Mouse (Mus musculus) heart, adult 2 months (tissue): ENCODE measurements around the gene Necab3. TPM values are rescaled to one million over a fixed set of nuclear protein-coding genes. Genes with fewer than 3 reads are reported as not detected.

ENCODE experiments used
- DNase-seq, 2 experiments: peaks; one replicate each; pipeline ENCODE4 v3.0.0; 2021
- H3K27ac ChIP-seq: fragments of 200-600 bp; 2 replicates; pipeline ENCODE4 v1.8.1; 2022
- H3K27me3 ChIP-seq: fragments of 200-500 bp; 2 replicates; pipeline ENCODE4 v1.6.1; 2012; ENCODE audit warnings: mild to moderate bottlenecking, low read length, inconsistent platforms, mixed read lengths; ENCODE audit not compliant: control insufficient read depth, insufficient read depth
- H3K36me3 ChIP-seq: fragments of 200-500 bp; 2 replicates; pipeline ENCODE4 v1.6.1; 2012; ENCODE audit warnings: low read length, inconsistent platforms; ENCODE audit not compliant: control insufficient read depth, insufficient read depth
- H3K4me1 ChIP-seq: fragments of 200-500 bp; 2 replicates; pipeline ENCODE4 v1.6.1; 2011; ENCODE audit warnings: low read length; ENCODE audit not compliant: control insufficient read depth, insufficient read depth
- H3K4me3 ChIP-seq: fragments of 200-600 bp; 2 replicates; pipeline ENCODE4 v1.8.1; 2022
- H3K79me2 ChIP-seq: fragments of 200-500 bp; replicated peaks from 2 replicates; pipeline ENCODE4 v1.6.1; 2012; ENCODE audit warnings: mild to moderate bottlenecking, inconsistent platforms, low read length, moderate library complexity, mixed read lengths; ENCODE audit not compliant: control insufficient read depth, insufficient read depth
- H3K9ac ChIP-seq: fragments of 200-500 bp; 2 replicates; pipeline ENCODE4 v1.6.1; 2012; ENCODE audit warnings: low read depth, mild to moderate bottlenecking, control low read depth, inconsistent platforms, low read length, mixed read lengths
- CTCF ChIP-seq: fragments of 200-600 bp; IDR thresholded peaks from 2 replicates; pipeline ENCODE4 v1.8.1; 2022; ENCODE audit warnings: antibody characterized with exemption, mild to moderate bottlenecking, moderate library complexity
- EP300 ChIP-seq: fragments of 200-500 bp; IDR thresholded peaks from 2 replicates; pipeline ENCODE4 v1.6.1; 2011; ENCODE audit warnings: low read depth, low read length, control low read depth; ENCODE audit not compliant: insufficient read depth
- POLR2A ChIP-seq: fragments of 200-500 bp; IDR thresholded peaks from 2 replicates; pipeline ENCODE4 v1.6.1; 2011; ENCODE audit warnings: mild to moderate bottlenecking, low read depth, low read length, control low read depth; ENCODE audit not compliant: insufficient read depth
- WGBS: fragments of 180-500 bp; shearing (Covaris S2); methylation state at CpG from one replicate; pipeline ENCODE4 v1.1.7; 2018; 5-methylcytosine and 5-hydroxymethylcytosine counted together
- intact Hi-C: fragments of 180-260 bp; cut with DNase I; formaldehyde crosslinking; loops from one replicate; pipeline ENCODE4 v1.15.1; 2025
- polyA plus RNA-seq: library from polyadenylated mRNA; depleted of rRNA; stranded (reverse); fragments of >200 nt; gene quantifications from 2 replicates; pipeline ENCODE4 v1.2.3, GENCODE M21; 2012
- total RNA-seq, 2 experiments: library from RNA; stranded (reverse); gene quantifications; 2 replicates each; pipeline ENCODE4 v1.2.3; 2021

Gene Necab3
- total and polyA plus RNA-seq, 3 experiments, result 0.20 to 0.90 (median 0.23) TPM

DNA sequence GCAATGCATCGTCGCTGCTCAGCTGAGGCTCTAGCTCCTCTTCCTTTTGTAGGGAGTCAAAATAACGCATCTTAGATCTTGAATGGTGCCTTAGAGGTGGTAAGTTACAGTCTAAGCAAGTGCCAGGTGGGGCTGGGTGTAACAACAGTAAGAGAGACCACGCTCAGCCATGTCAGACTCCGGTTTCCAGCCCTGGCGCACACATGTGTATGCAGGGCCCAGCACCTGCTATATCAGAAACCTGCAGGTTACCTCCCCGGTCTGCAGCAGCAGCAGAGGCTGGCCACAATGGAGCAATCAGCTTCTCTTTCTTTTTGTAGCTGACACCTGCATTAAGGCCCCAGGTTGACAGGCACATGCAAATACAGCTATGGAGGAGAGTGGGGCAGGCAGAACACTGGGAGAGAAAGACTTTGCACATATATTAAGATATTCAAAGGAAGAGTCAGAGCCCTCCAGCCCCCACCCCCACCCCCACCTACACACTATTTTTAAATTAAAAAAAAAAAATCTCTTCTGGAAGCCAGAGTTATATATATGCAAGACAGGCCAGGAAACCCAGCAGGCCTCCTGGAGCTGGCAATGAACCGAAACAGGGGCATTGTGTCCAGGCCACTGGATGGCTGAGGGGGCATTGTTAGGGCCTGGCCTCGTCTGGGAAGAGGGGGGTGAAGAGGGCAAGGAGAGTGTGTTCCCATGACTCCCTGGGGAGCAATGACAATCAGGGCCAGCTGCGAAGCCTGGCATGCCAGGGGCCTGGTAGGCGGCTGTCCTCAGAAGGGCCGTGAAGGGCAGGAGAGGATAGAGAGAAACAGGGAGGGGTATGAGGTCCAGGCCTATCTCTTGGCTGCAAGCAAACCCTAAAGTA lies 18.4 kb upstream of the Necab3 start:
- H3K79me2 ChIP-seq, result no peaks in the 10 kb centered on the region
- intact Hi-C loops, result no loop called here
- 63% methylated on average over 12 of the region's 12 CpGs for WGBS
- H3K4me3 ChIP-seq, result no peak overlapping the region
- TF ChIP-seq CTCF (no peak), EP300 (no peak), POLR2A (no peak)
- DNase-seq, result no peak
- H3K27ac ChIP-seq, result no peak overlapping the region
- no peak overlapping the region for H3K9ac ChIP-seq
- peaks cover 2% of the 10 kb centered on the region for H3K4me1 ChIP-seq
- no peaks in the 10 kb centered on the region for H3K27me3 ChIP-seq
- H3K36me3 ChIP-seq, result no peaks in the 10 kb centered on the region

DNA sequence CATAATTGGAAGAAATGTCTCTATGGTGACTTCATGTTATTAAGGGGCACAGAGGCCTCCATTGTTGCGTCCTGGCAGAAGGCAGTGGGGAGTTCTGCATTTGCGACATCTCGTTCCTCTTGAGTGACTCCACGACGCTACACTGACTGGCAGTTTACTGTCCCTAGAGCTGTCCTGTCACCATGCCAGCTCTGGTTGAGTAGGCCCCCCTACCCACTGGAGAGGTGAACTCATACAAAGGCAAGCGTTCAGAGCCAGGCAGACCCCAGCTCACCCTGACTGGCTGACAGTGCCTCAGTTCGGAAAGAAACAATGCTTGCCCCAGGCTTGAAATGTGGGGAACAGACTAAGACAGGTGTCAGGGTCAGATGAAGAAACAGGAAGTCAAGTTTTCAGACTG lies 15.6 kb upstream of the Necab3 start:
- intact Hi-C loops, result no loop called here
- H3K79me2 ChIP-seq, result no peaks in the 10 kb centered on the region
- no peak overlapping the region for H3K27ac ChIP-seq
- no peaks in the 10 kb centered on the region for H3K4me1 ChIP-seq
- 75% methylated on average over 7 of the region's 7 CpGs for WGBS
- DNase-seq, result no peak
- no peaks in the 10 kb centered on the region for H3K36me3 ChIP-seq
- H3K27me3 ChIP-seq, result no peaks in the 10 kb centered on the region
- H3K9ac ChIP-seq, result no peak overlapping the region
- no peak overlapping the region for H3K4me3 ChIP-seq
- TF ChIP-seq POLR2A, result no peak

DNA sequence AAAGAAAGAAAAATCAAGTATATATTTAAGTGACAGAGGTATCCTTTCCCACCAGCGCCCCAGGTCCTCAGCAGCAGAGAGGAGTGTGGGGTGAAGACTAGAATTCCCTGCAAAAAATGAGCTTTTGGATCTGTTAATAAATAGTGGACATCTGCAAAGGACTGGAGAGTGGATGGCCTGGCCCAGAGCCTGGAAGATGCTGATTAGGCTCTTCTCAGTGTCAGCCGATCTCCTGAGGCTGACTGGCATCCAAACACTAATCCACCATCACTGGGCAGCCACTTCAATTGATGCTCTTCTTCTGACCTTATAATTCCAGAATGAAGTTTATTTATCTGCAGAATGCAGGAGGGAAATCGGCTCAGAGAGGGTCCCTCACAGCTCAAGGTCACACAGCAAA lies 14.3 kb upstream of the Necab3 start:
- Histone ChIP-seq H3K27ac (no peak overlapping the region), H3K36me3 (no peaks in the 10 kb centered on the region), H3K79me2 (no peaks in the 10 kb centered on the region), H3K27me3 (no peaks in the 10 kb centered on the region), H3K4me3 (no peak overlapping the region), H3K9ac (no peak overlapping the region), H3K4me1 (no peaks in the 10 kb centered on the region)
- intact Hi-C loops, result no loop called here
- WGBS, result 80% methylated on average over 3 of the region's 3 CpGs
- DNase-seq, result no peak
- TF ChIP-seq EP300 (no peak), POLR2A (no peak), CTCF (no peak)

DNA sequence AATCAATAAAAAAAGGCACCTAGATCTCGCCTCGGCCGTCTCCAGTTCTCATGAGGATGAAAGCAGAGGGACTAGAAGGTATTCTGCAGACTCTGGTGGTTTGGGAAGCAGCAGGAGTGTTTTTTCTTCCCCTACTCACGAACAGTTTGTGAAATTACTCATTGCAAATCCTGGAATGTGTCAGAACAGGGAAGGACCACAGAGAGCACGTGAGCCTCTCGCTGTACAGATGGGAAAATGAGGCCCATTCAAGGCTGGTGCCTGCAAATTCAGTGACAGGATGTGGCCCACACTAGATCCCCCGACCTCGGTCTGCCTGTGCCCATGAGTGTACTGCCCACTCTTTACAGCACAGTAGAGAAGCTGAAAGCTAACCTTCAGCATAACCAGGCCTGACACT lies 13.3 kb upstream of the Necab3 start:
- WGBS, result 76% methylated on average over 8 of the region's 8 CpGs
- Histone ChIP-seq H3K36me3 (no peaks in the 10 kb centered on the region), H3K4me3 (no peak overlapping the region), H3K27me3 (no peaks in the 10 kb centered on the region), H3K4me1 (no peaks in the 10 kb centered on the region), H3K27ac (no peak overlapping the region), H3K79me2 (no peaks in the 10 kb centered on the region), H3K9ac (no peak overlapping the region)
- intact Hi-C loops, result loop anchor here (2.0 kb wide), 1 partner anchor 31 kb away; the partner anchor contains the start of gene Pxmp4
- TF ChIP-seq POLR2A, result no peak
- TF ChIP-seq CTCF, result no peak
- no peak for TF ChIP-seq EP300
- no peak for DNase-seq

DNA sequence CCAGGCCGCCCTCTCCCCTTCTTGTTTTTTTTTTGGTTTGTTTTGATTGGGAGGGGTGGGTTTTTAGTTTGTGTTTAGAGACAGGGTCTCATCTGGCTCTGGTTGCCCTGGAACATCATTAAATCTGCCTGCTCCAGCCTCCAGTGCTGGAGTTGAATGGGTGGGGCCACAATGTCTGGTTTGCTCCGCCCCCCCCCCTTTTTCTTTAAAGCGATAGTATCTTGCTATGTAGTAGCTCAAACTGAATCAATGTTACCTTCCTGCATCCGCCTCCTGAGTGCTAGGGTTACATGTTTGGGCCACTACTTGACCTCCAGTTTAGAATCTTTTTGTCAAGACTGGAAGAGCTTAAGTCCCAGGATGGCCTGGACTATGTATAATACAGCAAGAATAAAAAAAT lies 12.6 kb upstream of the Necab3 start:
- Histone ChIP-seq H3K4me3 (no peak overlapping the region), H3K4me1 (no peaks in the 10 kb centered on the region), H3K9ac (no peak overlapping the region), H3K79me2 (no peaks in the 10 kb centered on the region), H3K36me3 (no peaks in the 10 kb centered on the region), H3K27ac (no peak overlapping the region), H3K27me3 (no peaks in the 10 kb centered on the region)
- DNase-seq, result no peak
- no peak for TF ChIP-seq CTCF
- TF ChIP-seq EP300, result no peak
- TF ChIP-seq POLR2A, result no peak
- 77% methylated on average over 4 of the region's 4 CpGs for WGBS
- intact Hi-C loops, result loop anchor here (2.0 kb wide), 1 partner anchor 32 kb away; the partner anchor contains the start of gene Pxmp4

DNA sequence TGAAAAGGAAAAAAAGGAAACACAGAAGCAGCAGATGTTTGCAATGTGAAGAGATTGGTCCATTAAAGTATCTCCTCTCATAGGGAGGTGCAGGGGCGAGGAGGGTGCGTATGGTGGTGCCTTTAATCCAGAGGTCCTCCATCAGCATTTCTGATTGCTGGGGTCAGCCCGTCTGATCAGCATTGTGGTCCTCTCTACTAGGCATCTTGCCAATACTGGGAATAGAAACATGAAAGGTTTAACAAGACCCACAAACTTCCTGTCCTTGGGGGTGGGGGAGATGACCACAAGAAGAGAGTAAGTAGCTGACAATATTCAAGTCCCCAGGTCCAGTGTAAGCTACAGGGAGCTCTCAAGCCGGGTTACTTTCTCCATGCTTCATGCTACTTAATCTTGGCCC lies 12.0 kb upstream of the Necab3 start:
- intact Hi-C loops, result loop anchor here (2.0 kb wide), 1 partner anchor 32 kb away; the partner anchor contains the start of gene Pxmp4
- no peaks in the 10 kb centered on the region for H3K4me1 ChIP-seq
- TF ChIP-seq EP300 (no peak), POLR2A (no peak), CTCF (no peak)
- H3K4me3 ChIP-seq, result no peak overlapping the region
- no peak for DNase-seq
- no peaks in the 10 kb centered on the region for H3K36me3 ChIP-seq
- H3K9ac ChIP-seq, result no peak overlapping the region
- H3K79me2 ChIP-seq, result no peaks in the 10 kb centered on the region
- H3K27ac ChIP-seq, result no peak overlapping the region
- 55% methylated on average over 4 of the region's 4 CpGs for WGBS
- no peaks in the 10 kb centered on the region for H3K27me3 ChIP-seq
